Mouse (Mus musculus) frontal cortex, postnatal 36 days (tissue): ENCODE results near the gene Arhgef15.
"Not testable (repeated sequence)": the region's sequence is repeated elsewhere in the genome, so short reads cannot be mapped to it uniquely, and the experiment has no call there.

Experiments used
- DNase-seq, 2 experiments: peaks; one replicate each; pipeline ENCODE4 v3.0.0; 2022; ENCODE audit warnings: low spot score in 2 of 2

The Arhgef15 gene

DNA sequence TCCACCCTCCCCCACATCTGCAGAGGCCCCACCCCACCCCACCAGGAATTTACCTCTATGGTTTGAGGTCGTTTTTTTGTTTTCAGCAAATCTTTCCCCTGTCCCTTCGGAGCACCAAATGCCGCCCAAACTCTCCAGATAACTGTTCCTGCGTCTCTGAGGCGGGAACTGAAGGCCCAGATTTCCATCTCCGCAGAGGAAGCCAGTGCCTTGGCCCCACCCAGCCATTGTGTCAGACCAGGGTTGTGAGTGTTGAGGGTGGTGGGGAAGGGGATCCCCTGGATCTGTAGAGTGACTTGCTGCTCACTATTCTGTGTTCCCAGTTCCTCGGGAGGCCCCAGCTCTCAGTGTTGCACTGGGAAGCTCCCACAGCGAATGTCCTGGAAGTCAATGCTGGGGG lies at the start of gene Arhgef15:
Gene Arhgef15 (minus strand): TSS at position 173 of the 400 bp plus-strand sequence.
- DNase-seq = no peak

DNA sequence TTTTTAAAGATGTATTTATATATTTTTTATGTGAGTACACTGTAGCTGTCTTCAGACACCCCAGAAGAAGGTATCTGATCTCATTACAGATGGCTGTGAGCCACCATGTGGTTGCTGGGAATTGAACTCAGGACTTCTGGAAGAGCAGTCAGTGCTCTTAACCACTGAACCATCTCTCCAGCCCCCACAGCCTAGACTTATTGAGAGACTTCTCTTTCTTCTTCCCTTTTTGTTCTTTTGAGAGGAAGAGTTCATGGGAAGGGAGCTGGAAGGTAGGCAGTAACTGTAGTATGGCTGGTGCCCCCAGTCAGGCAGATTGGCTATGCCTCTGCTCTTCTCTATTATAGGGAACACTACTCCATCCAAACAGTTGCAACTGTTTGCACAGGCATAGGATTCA lies 49.3 kb upstream of the Arhgef15 start:
- DNase-seq = not testable (repeated sequence)

DNA sequence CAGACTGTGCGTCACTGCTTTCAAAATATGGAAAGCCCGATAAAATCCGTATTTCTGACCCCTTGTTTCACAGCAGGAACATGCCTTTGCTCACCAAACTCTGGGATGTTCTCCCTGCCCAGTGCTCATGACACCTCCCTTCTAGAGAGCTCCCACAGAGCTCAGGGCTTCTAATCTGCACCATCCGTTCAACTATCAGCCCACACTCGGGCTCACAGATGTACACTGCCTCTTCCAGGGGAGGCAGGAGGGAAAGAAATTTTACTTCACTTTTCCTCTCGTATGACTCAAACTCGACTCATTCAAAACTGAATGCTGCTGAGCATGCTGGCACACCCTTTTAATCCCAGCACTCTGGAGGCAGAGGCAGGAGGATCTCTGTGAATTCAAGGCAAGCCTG lies 47.9 kb upstream of the Arhgef15 start:
- DNase-seq = peak in 1 of 2 experiments; percentile 9

DNA sequence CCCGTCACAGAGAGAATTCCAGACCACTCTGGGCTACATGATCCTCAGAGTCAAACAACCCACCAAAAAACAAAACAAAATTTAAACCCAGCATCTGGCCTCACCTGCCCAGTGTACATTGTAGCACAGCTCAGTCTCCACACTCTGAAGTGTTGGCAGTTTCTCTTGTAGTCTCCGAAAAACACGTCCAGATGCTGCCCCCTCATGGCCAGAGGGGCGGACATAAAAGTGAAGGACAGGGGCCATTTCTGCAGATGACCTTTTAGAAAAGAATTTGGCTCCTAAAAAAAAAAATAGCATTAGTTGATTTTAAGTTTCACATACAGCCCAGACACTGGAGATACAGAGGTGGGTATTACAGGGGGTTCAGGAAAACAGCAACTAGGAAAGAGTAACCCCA lies 46.3 kb upstream of the Arhgef15 start:
- no peak for DNase-seq

- not testable (repeated sequence) for DNase-seq
These were observed 45.5 kb upstream of the Arhgef15 start for GRCm38 (mm10) chr11:69002782-69003181.

DNA sequence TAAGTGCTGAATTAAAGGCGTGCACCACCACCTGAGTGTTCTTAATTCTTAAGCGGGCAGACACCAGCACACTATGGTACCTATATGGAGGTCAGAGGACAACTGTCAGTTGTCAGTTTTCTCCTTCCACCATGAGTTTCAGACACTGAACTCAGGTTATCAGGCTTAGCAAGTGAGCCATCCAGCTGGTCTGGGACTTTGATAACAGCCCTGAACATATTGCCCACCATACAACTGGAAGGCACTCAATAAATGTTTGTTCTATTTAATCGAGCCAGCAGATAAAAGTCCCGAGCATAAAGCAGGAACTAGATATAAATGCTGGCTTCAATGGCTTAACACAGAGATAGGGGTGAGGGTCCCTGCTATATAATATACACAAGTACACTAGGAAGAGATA lies 39.8 kb upstream of the Arhgef15 start:
- no peak for DNase-seq

DNA sequence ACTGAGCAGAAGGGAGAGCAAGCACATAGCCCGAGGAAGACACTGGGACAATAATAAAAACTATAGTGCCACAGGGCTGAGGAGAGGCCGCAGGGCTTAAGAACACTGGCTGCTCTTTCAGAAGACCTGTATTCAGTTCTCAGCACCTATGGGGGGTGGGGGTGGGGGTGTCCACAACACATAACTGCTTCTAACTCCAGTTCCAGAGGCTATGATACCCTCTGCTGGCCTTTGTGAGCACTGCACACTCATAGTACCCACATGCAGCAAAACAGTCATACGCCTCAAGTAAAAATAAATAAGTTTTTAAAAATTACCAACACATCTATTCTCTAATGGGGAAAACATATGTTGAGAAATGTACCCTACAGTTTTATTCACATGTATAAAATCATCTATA lies 37.1 kb upstream of the Arhgef15 start:
- DNase-seq = no peak

- DNase-seq = no peak
These were observed 35.8 kb upstream of the Arhgef15 start for GRCm38 (mm10) chr11:68993122-68993521.

- no peak for DNase-seq
These were observed 31.1 kb upstream of the Arhgef15 start for GRCm38 (mm10) chr11:68988341-68988740.

DNA sequence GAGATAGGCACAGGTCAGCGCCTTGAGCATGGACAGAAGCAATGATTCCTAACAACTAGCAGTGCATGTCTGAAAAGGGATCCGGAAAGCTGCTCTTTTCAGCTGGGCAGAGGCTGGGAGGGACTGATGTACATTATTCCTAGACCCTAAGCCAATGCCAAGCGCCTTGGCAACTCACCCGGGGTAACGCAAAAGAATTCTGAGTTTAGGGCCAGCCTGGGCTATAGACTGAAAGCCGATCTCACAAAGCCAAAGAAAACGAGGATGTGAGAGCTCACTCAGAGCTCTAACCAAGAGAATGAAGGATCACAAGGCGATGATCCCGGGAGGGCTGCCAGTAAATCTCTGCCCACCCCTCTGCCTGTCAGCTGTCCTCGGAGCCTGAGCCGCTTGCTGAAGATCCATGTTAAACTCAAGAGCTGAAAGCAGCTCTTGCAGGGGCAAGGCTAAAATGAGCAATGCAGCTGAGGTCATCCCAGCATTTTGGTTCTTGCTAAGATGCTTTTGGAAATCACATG lies 30.1 kb upstream of the Arhgef15 start:
- no peak for DNase-seq

GRCm38 (mm10) chr11:68982639-68983369 lies 25.5 kb upstream of the Arhgef15 start:
- DNase-seq = peak; percentile 61 to 70

DNA sequence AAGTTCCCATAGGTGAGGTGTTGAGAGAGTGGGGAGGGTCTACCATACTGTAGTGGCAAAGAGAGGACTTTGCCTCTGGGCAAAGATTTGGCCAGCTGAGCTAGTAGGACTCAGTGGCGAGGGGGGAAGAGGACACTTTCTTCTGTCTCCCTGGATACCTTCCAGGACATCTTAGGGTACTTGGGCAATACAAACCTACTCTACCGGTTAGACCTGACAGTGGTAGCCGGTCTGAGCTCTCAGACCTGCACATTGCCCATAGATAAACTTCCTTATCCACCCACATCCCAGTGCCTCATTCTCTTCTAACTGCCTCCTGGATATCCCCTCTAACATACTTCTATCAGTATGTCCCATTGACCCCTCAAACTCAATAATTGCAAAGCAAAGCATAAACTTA lies 23.6 kb upstream of the Arhgef15 start:
- DNase-seq = no peak

- DNase-seq = peak; percentile 22 to 50
These were observed 22.0 kb upstream of the Arhgef15 start for GRCm38 (mm10) chr11:68979320-68979733.

DNA sequence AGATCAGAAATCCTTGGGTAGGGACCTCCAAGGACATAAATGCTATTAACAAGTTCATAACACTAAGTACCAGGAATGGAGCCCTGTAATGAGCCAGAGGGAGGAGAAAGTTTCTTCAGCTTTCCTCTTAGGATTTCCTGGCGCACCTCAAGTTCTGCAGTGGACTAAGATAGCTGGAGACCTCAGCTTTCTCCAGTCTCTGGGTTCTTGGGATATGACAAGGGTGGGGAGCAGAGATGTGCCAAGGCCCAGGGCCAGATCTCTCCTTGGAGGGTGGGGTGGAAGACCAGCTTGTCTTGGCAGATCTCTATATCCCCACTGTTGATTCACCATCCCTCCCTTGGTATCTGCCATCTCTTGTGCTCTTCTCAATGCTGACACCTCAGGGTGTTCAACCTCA lies 18.3 kb upstream of the Arhgef15 start:
- DNase-seq = no peak

DNA sequence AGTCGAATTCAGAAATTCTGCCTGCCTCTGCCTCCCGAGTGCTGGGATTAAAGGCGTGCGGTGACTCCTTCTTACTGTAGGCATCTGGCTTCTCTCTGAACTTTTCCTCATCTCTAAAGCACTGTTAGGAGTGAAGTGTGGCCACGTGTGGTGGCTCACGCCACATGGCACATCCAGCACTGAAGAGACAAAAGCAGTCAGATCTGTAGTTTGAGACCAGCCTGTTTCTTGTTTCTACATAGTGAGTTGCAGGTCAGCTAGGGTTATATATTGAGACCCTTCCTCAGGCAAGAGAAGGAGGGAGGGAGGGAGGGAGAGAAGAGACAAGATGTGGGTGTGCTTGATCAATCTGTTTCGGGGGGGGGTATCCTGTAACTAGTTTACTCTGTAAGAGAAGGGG lies 17.8 kb upstream of the Arhgef15 start, which contains the start of gene Rangrf:
Gene Rangrf (minus strand): TSS at position 101 of the 400 bp plus-strand sequence.
- no peak for DNase-seq

DNA sequence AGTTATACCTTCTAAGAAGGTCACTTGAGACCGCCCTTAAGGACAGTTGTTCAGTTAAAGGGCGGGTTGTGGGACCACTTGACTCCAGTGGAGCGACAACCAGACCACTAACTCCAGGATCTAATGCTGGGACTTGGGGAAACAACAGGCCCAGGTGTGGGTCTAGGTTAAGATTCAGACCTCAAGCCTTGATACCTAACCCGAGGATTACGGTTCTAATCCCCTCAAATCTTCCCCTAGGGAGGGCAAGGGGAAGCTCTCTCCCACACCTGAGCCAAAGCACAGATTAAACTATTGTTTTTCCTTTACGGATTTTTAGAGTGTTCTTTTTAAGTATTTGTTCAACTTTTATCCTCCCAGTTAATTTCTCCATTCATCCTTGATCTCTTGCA lies 16.8 kb upstream of the Arhgef15 start:
- no peak for DNase-seq

DNA sequence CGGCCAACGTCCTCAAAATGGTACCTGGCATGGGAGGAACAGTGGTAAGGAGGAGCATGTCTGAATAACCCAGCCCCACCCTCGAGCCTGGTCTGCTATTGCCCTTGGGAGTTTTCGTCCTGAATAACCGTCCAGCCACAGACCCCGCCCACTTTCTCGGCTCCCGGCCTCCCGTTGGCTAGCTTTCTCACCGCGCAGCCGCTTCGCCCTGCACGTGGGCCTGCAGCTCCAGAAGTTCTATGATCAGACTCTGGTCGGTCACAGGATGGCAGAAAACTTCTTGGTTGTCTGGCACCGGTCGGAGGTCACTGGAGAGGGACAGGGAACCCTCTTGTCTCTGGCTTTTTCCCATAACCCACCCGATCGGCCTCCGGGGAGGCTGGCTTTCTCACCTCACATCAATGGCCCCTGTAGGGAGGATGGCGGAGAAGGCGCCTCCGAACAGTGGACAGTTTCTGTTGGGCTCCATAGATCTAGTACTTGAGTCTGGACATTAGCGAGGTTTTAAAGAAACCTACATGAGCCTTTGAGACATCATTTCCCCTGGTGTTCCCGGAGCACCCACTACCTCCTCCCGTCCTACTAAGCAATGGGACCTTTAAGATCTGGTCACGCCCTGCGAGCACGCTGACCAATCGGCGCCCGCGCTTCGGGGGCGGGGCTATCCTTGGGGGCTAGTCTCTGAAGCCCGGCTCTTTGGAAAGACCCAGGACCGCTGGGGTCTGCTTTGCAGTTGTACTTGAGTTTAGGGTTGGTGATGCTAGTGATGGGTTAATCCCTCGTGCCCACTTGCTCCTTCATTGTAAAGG lies 16.2 kb upstream of the Arhgef15 start:
- peak; percentile 69 to 80 for DNase-seq

GRCm38 (mm10) chr11:68970232-68970631 lies 13.0 kb upstream of the Arhgef15 start:
- DNase-seq = no peak

DNA sequence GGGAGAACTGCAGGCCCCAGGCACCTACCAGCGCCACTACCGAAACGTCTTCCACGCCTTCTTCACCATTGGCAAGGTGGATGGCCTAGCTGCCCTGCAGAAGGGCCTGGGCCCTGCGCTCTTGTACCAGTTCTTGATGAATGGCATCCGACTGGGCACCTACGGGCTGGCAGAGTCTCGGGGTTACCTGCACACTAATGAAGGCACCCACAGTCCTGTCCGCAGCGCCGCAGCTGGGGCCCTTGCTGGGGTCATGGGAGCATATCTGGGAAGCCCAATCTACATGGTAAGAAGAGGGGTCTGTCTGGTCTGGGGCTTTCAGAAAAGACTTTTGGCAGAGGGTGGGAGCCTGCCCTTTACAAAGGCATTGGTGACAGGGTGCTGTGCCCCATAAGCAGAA lies 11.5 kb upstream of the Arhgef15 start:
- DNase-seq = no peak

GRCm38 (mm10) chr11:68967337-68968282 lies 10.3 kb upstream of the Arhgef15 start, which contains the start of gene Slc25a35:
Gene Slc25a35 (plus strand): TSS chr11:68968131.
- peak; percentile 88 to 93 for DNase-seq

DNA sequence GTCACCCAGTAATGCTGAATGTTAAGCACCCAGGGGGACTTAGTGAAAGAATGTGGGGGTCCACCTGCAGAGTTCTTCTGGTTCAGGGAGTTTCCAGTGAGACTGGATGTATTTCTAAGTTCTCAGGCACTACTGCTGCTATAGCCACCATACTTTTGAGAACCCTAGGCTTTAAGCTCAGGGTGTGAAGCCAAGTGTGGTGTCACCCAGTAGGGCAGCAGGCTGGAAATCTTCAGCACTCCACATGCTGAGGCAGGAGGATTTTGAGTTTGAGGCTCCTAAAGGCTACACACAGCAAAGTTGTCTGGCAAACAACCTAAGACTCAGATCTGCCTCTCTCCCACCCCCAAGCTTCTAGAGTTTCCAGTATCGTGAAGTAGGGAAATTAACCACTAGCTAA lies 9.3 kb upstream of the Arhgef15 start:
- DNase-seq = no peak
